Mouse (Mus musculus) testis, adult 2 months (tissue): ENCODE data around the gene Msh2. TPM values are rescaled to one million over a fixed set of nuclear protein-coding genes. Genes with fewer than 3 reads are reported as not detected.

Experiments
- H3K27ac ChIP-seq: fragments of 200-500 bp; 2 replicates; pipeline ENCODE4 v1.5.1; 2012; ENCODE audit warnings: low read depth, low read length; ENCODE audit not compliant: control insufficient read depth, insufficient read depth
- H3K27me3 ChIP-seq: fragments of 200-500 bp; 2 replicates; pipeline ENCODE4 v1.6.1; 2012; ENCODE audit warnings: mild to moderate bottlenecking, low read length, moderate library complexity; ENCODE audit not compliant: control insufficient read depth, insufficient read depth
- H3K36me3 ChIP-seq: fragments of 200-500 bp; 2 replicates; pipeline ENCODE4 v1.6.1; 2012; ENCODE audit warnings: mild to moderate bottlenecking, low read length; ENCODE audit not compliant: control insufficient read depth, insufficient read depth
- H3K4me1 ChIP-seq: fragments of 200-500 bp; 2 replicates; pipeline ENCODE4 v1.6.1; 2012; ENCODE audit warnings: low read length; ENCODE audit not compliant: control insufficient read depth, insufficient read depth
- H3K4me3 ChIP-seq: fragments of 200-500 bp; 2 replicates; pipeline ENCODE4 v1.5.1; 2012; ENCODE audit warnings: low read depth, mild to moderate bottlenecking, low read length, moderate library complexity, mixed read lengths; ENCODE audit not compliant: control insufficient read depth
- CTCF ChIP-seq: fragments of 200-500 bp; IDR thresholded peaks from 2 replicates; pipeline ENCODE4 v1.5.1; 2012; ENCODE audit warnings: low read depth, mild to moderate bottlenecking, inconsistent platforms, low read length, moderate library complexity; ENCODE audit not compliant: control insufficient read depth, insufficient read depth, insufficient replicate concordance
- POLR2A ChIP-seq: fragments of 200-500 bp; IDR thresholded peaks from 2 replicates; pipeline ENCODE4 v1.6.1; 2012; ENCODE audit warnings: low read depth, mild to moderate bottlenecking, inconsistent platforms, low read length, moderate library complexity; ENCODE audit not compliant: control insufficient read depth
- polyA plus RNA-seq: library from polyadenylated mRNA; depleted of rRNA; stranded (reverse); fragments of >200 nt; gene quantifications from 2 replicates; pipeline ENCODE4 v1.2.3, GENCODE M21; 2012; rRNA removed

Msh2 gene
- polyA plus RNA-seq: 3.0 and 4.0 TPM in 2 replicates

GRCm38 (mm10) chr17:87671890-87672660 is at the start of gene Msh2:
Gene Msh2 (plus strand): TSS chr17:87672330.
- TF ChIP-seq POLR2A (peak; percentile 92), CTCF (no peak)
- Histone ChIP-seq H3K4me3 (peak within 1 kb of the TSS; percentile 93), H3K27ac (peak within 1 kb of the TSS; percentile 19), H3K36me3 (no peaks in the 10 kb centered on the region), H3K4me1 (peaks cover 2% of the 10 kb centered on the region; the same call in 1 of the 2 replicates), H3K27me3 (no peaks in the 10 kb centered on the region)

- H3K27ac ChIP-seq: no peak overlapping the region
- H3K36me3 ChIP-seq: no peaks in the 10 kb centered on the region
- no peak overlapping the region for H3K4me3 ChIP-seq
- no peak for TF ChIP-seq POLR2A
- TF ChIP-seq CTCF: no peak
- H3K4me1 ChIP-seq: no peaks in the 10 kb centered on the region
- no peaks in the 10 kb centered on the region for H3K27me3 ChIP-seq
These were observed 46.5 kb upstream of the Msh2 start for GRCm38 (mm10) chr17:87625510-87626086.

- TF ChIP-seq CTCF (no peak), POLR2A (no peak)
- H3K4me3 ChIP-seq: no peak overlapping the region
- no peaks in the 10 kb centered on the region for H3K27me3 ChIP-seq
These were observed 44.0 kb upstream of the Msh2 start for GRCm38 (mm10) chr17:87628144-87628543.

GRCm38 (mm10) chr17:87628706-87629105 is 43.4 kb upstream of the Msh2 start:
- H3K36me3 ChIP-seq: no peaks in the 10 kb centered on the region
- TF ChIP-seq POLR2A: no peak
- no peak for TF ChIP-seq CTCF
- H3K4me3 ChIP-seq: no peak overlapping the region
- H3K27ac ChIP-seq: no peak overlapping the region
- H3K27me3 ChIP-seq: no peaks in the 10 kb centered on the region
- H3K4me1 ChIP-seq: no peaks in the 10 kb centered on the region

More at GRCm38 (mm10) chr17:87628144-87628543, 44.0 kb upstream of the Msh2 start:
- no peaks in the 10 kb centered on the region for H3K4me1 ChIP-seq
- no peaks in the 10 kb centered on the region for H3K36me3 ChIP-seq
- no peak overlapping the region for H3K27ac ChIP-seq

- Histone ChIP-seq H3K4me1 (peaks cover 9% of the 10 kb centered on the region), H3K36me3 (no peaks in the 10 kb centered on the region), H3K27me3 (peaks cover 2% of the 10 kb centered on the region; the same call in 1 of the 2 replicates), H3K27ac (no peak overlapping the region), H3K4me3 (peak overlapping the region; percentile 62)
- TF ChIP-seq POLR2A (no peak), CTCF (no peak)
These were observed 35.1 kb upstream of the Msh2 start for GRCm38 (mm10) chr17:87637056-87637389.

- TF ChIP-seq CTCF: no peak
- TF ChIP-seq POLR2A: no peak
- H3K36me3 ChIP-seq: no peaks in the 10 kb centered on the region
- peaks cover 9% of the 10 kb centered on the region for H3K4me1 ChIP-seq
- no peak overlapping the region for H3K27ac ChIP-seq
- peak overlapping the region; percentile 30; the same call in 1 of the 2 replicates for H3K4me3 ChIP-seq
- H3K27me3 ChIP-seq: peaks cover 2% of the 10 kb centered on the region; the same call in 1 of the 2 replicates
These were observed 32.9 kb upstream of the Msh2 start for GRCm38 (mm10) chr17:87639242-87639641.

- no peaks in the 10 kb centered on the region for H3K36me3 ChIP-seq
- no peak for TF ChIP-seq POLR2A
- H3K27me3 ChIP-seq: peaks cover 2% of the 10 kb centered on the region; the same call in 1 of the 2 replicates
- peaks cover 9% of the 10 kb centered on the region for H3K4me1 ChIP-seq
- peak overlapping the region; percentile 65 for H3K4me3 ChIP-seq
- H3K27ac ChIP-seq: peak overlapping the region; percentile 18; the same call in 1 of the 2 replicates
These were observed 31.9 kb upstream of the Msh2 start for GRCm38 (mm10) chr17:87640272-87640671.

- Histone ChIP-seq H3K4me3 (peak overlapping the region; percentile 65), H3K27me3 (no peaks in the 10 kb centered on the region), H3K27ac (no peak overlapping the region), H3K36me3 (no peaks in the 10 kb centered on the region), H3K4me1 (peaks cover 3% of the 10 kb centered on the region)
- TF ChIP-seq POLR2A (no peak), CTCF (no peak)
These were observed 31.1 kb upstream of the Msh2 start for GRCm38 (mm10) chr17:87641006-87641405.
